Mouse (Mus musculus): ENCODE results near the gene Mgst3. TPM values are rescaled to one million over a fixed set of nuclear protein-coding genes. Genes with fewer than 3 reads are reported as not detected.

The Mgst3 gene
- polyA plus RNA-seq (2015; fragmentation: Nextera tagmentation; extraction: Ambion mirVana) = 247 and 298 TPM in 2 replicates

- WGBS = under 1% methylated on average over 45 of the region's 45 CpGs
- H3K27me3 ChIP-seq (replicated peaks) = no peaks in the 10 kb centered on the region
- H3K36me3 ChIP-seq = no peaks in the 10 kb centered on the region
- no peaks in the 10 kb centered on the region for H3K9me3 ChIP-seq
- peak within 1 kb of the TSS; percentile 85 for H3K4me2 ChIP-seq (replicated peaks)
- peaks cover 7% of the 10 kb centered on the region; the same call in 1 of the 2 replicates for H3K4me1 ChIP-seq (replicated peaks)
- ATAC-seq = peak; percentile 96
- peak within 1 kb of the TSS; percentile 68 for H3K4me3 ChIP-seq (replicated peaks)
- H3K9ac ChIP-seq = peak within 1 kb of the TSS; percentile 71
- peak within 1 kb of the TSS; percentile 86 for H3K27ac ChIP-seq
Measured at GRCm38 (mm10) chr1:167393683-167394492, at the start of gene Mgst3. Mgst3 (minus strand) TSS chr1:167393841.

- WGBS = 67% methylated on average over 9 of the region's 9 CpGs
- Histone ChIP-seq H3K4me3 (replicated peaks) (no peak overlapping the region), H3K36me3 (no peaks in the 10 kb centered on the region), H3K27ac (no peak overlapping the region), H3K4me2 (replicated peaks) (no peak overlapping the region), H3K9me3 (no peaks in the 10 kb centered on the region), H3K4me1 (replicated peaks) (no peaks in the 10 kb centered on the region), H3K9ac (no peak overlapping the region), H3K27me3 (replicated peaks) (no peaks in the 10 kb centered on the region)
- no peak for ATAC-seq
Measured at GRCm38 (mm10) chr1:167438231-167438885, 44.7 kb upstream of the Mgst3 start.

GRCm38 (mm10) chr1:167437091-167437490 is 43.5 kb upstream of the Mgst3 start:
- Histone ChIP-seq H3K4me2 (replicated peaks) (no peak overlapping the region), H3K27ac (no peak overlapping the region), H3K4me1 (replicated peaks) (no peaks in the 10 kb centered on the region), H3K9ac (no peak overlapping the region), H3K36me3 (no peaks in the 10 kb centered on the region), H3K4me3 (replicated peaks) (no peak overlapping the region), H3K9me3 (no peaks in the 10 kb centered on the region), H3K27me3 (replicated peaks) (no peaks in the 10 kb centered on the region)
- ATAC-seq = no peak
- WGBS = 75% methylated on average over 7 of the region's 7 CpGs

DNA sequence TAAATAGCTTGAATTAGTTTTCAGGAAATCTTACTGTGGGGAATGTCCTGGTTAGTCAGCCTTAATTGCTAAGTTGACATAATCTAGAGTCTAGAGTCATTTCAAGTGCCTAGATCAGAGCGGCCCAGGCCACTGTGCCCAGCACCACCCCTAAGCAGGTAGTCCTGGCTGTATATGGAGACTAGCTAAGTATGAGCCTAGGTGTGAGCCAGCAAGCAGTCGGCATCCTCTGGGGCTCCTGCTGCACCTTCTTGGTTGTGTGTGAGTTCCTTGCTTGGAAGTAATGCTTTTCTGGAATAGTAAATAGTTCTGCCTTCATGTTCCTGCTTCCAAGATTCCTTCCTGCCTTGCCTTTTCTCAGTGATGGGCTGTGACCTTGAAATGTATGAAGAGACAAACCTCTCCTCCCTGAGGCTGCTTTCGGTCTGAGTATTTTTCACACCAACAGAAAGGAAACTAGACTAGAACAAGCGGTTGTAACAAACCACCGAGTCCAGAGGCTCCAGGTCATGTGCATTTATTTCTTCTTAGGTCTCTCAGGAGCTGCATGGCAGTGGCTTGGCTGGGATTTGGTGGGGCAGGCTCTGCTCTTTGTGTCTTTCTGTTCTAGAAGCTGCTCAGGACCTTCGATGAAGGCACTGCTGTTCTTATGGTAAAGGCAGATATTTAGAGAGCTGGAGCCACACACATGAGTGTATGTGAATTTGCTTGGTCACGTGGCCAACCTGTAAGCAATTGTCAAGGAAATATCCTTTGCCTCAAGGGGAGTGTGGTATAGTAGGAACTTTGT is 42.7 kb upstream of the Mgst3 start:
- Histone ChIP-seq H3K9me3 (no peaks in the 10 kb centered on the region), H3K4me1 (replicated peaks) (no peaks in the 10 kb centered on the region), H3K4me2 (replicated peaks) (no peak overlapping the region), H3K36me3 (no peaks in the 10 kb centered on the region), H3K4me3 (replicated peaks) (no peak overlapping the region), H3K27ac (no peak overlapping the region), H3K27me3 (replicated peaks) (no peaks in the 10 kb centered on the region), H3K9ac (no peak overlapping the region)
- WGBS = 84% methylated on average over 7 of the region's 7 CpGs
- no peak for ATAC-seq

DNA sequence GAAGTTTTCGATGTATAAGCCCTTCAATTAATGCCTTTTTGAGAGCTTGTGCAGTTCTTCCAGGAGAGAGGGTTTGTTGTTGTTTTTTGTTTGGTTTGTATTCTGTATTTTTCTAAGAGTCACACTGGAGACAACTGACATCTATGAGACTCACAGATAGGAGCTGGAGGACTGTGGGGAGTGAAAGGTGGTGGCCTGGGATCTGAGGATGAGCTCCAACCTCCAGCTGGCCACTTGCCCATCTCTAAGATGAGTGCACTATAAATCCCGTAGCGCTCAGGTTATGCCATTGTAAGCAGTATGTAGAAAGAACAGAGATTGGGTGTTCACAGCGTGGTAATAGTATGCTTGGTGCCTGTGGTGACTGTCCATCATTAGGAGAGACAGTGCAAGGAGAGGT is 41.3 kb upstream of the Mgst3 start:
- H3K27ac ChIP-seq = no peak overlapping the region
- no peaks in the 10 kb centered on the region for H3K9me3 ChIP-seq
- no peak overlapping the region for H3K9ac ChIP-seq
- H3K27me3 ChIP-seq (replicated peaks) = no peaks in the 10 kb centered on the region
- no peaks in the 10 kb centered on the region for H3K4me1 ChIP-seq (replicated peaks)
- no peaks in the 10 kb centered on the region for H3K36me3 ChIP-seq
- H3K4me2 ChIP-seq (replicated peaks) = no peak overlapping the region
- 81% methylated on average over 4 of the region's 4 CpGs for WGBS
- H3K4me3 ChIP-seq (replicated peaks) = no peak overlapping the region
- ATAC-seq = no peak

DNA sequence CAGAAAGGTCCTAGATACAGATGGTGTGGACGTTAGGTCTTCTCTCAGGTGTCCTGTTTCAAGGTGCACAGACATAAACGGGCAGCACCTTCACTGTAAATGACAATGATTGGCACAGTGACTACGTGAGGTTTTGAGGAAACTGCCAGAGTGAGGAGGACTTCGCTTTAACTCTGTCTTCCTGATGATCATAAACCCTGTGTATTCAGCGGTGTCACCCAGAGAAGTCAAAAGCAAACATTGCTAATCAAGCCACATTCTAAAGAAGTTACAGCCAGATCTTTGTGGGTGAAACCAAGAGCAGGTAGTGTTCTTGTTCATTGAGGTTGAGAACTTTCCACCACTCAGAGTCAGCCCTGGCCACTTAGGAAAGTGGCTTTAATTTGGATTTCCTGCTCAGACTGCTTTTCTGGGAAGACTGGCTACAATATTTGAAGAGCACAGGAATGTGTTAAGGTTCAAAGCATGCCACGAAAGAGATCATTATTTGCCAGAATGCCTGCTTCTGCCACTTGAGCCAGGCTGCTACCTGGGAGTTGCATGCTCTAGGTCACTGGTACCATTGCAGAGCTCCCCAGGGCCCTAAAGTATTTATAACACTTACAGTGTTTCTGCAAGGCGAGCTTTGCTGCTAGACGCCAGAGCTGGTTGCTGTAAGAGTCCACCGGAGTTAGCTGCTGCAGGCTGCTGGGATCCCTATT is 37.5 kb upstream of the Mgst3 start:
- H3K4me3 ChIP-seq (replicated peaks) = no peak overlapping the region
- no peaks in the 10 kb centered on the region for H3K36me3 ChIP-seq
- H3K27ac ChIP-seq = no peak overlapping the region
- ATAC-seq = no peak
- 54% methylated on average over 9 of the region's 9 CpGs for WGBS
- H3K4me2 ChIP-seq (replicated peaks) = no peak overlapping the region
- no peaks in the 10 kb centered on the region for H3K4me1 ChIP-seq (replicated peaks)
- no peaks in the 10 kb centered on the region for H3K27me3 ChIP-seq (replicated peaks)
- H3K9me3 ChIP-seq = no peaks in the 10 kb centered on the region
- H3K9ac ChIP-seq = no peak overlapping the region

GRCm38 (mm10) chr1:167426681-167427080 is 33.0 kb upstream of the Mgst3 start:
- H3K4me3 ChIP-seq (replicated peaks) = no peak overlapping the region
- 79% methylated on average over 7 of the region's 7 CpGs for WGBS
- H3K9ac ChIP-seq = no peak overlapping the region
- H3K27me3 ChIP-seq (replicated peaks) = no peaks in the 10 kb centered on the region
- no peak for ATAC-seq
- no peaks in the 10 kb centered on the region for H3K4me1 ChIP-seq (replicated peaks)
- no peak overlapping the region for H3K4me2 ChIP-seq (replicated peaks)
- H3K27ac ChIP-seq = no peak overlapping the region
- H3K9me3 ChIP-seq = no peaks in the 10 kb centered on the region
- no peaks in the 10 kb centered on the region for H3K36me3 ChIP-seq

DNA sequence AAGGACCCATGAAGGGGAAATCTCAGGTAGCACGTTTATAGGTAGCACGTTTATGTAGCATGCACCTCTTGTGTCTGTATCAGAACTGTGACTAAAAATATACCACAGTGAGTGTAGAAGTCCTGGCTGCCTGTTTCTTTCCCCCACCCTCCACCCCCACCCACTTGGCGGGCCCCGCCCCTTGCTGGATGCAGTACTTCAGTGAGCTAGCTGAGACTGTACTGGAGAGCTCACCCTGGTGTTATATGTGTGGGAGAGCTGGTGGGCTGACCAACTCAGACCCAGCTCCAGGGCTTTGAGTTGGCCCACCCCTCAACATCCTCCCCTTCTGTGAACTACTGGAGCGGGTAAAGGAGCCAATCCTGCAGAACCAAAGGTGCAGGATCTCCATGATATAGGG is 31.9 kb upstream of the Mgst3 start:
- Histone ChIP-seq H3K4me3 (replicated peaks) (no peak overlapping the region), H3K27me3 (replicated peaks) (no peaks in the 10 kb centered on the region), H3K9me3 (no peaks in the 10 kb centered on the region), H3K27ac (no peak overlapping the region), H3K4me1 (replicated peaks) (no peaks in the 10 kb centered on the region), H3K36me3 (no peaks in the 10 kb centered on the region), H3K4me2 (replicated peaks) (no peak overlapping the region), H3K9ac (no peak overlapping the region)
- no peak for ATAC-seq
- WGBS = 77% methylated on average over 5 of the region's 5 CpGs

GRCm38 (mm10) chr1:167422501-167423240 is 29.0 kb upstream of the Mgst3 start:
- WGBS = 73% methylated on average over 11 of the region's 11 CpGs
- no peak overlapping the region for H3K4me3 ChIP-seq (replicated peaks)
- H3K27ac ChIP-seq = no peak overlapping the region
- no peaks in the 10 kb centered on the region for H3K4me1 ChIP-seq (replicated peaks)
- H3K9ac ChIP-seq = no peak overlapping the region
- no peaks in the 10 kb centered on the region for H3K36me3 ChIP-seq
- no peak for ATAC-seq
- no peaks in the 10 kb centered on the region for H3K9me3 ChIP-seq
- H3K4me2 ChIP-seq (replicated peaks) = no peak overlapping the region
- H3K27me3 ChIP-seq (replicated peaks) = no peaks in the 10 kb centered on the region

- WGBS = 3% methylated on average over 7 of the region's 7 CpGs
- no peak overlapping the region for H3K27ac ChIP-seq
- no peaks in the 10 kb centered on the region for H3K36me3 ChIP-seq
- no peak for ATAC-seq
- no peak overlapping the region for H3K4me3 ChIP-seq (replicated peaks)
- H3K4me2 ChIP-seq (replicated peaks) = no peak overlapping the region
- H3K4me1 ChIP-seq (replicated peaks) = no peaks in the 10 kb centered on the region
- 0 out of 2 replicates have a peak, but pooled peaks cover 6% of the 10 kb centered on the region for H3K27me3 ChIP-seq (replicated peaks)
- no peaks in the 10 kb centered on the region for H3K9me3 ChIP-seq
- H3K9ac ChIP-seq = no peak overlapping the region
Measured at GRCm38 (mm10) chr1:167414846-167415245, 21.2 kb upstream of the Mgst3 start.

DNA sequence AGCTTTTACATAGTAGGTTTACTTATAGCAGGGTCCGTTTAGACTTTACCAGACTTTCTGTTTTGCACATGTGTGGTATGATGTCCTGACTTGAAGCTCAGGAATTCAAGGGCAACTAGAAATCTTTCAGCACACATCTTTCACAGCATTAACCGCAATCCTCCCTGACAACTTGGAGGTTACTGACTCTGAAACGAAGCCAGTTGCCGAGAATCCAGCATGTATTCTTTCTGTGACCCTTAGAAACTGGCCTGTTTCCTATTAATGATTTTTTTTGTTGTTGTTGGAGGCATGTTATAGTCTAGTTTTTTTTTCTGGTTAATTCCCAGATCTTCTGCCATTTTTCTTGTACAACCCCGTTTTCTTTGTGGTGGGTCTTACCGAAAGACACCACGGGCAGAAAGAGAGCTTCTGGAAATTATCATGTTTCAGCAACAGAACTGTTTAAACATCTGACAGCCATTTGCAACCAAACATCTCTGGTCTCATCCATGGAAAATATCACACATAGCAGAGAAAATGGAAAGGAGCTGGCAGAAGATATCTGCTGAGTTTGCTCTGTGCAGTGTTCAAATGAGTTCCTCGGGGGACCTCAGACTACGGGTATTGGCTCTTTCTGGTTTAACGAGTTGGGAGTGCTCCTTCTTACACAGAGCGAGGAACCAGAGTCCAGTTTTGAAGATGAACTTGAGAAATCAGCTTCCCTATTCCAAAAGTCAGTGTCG is 18.5 kb upstream of the Mgst3 start:
- ATAC-seq = 0 out of 2 replicates have a peak, but pooled peaks have one; percentile 25
- H3K9ac ChIP-seq = no peak overlapping the region
- H3K4me1 ChIP-seq (replicated peaks) = no peaks in the 10 kb centered on the region
- H3K4me3 ChIP-seq (replicated peaks) = no peak overlapping the region
- WGBS = 46% methylated on average over 12 of the region's 12 CpGs
- H3K4me2 ChIP-seq (replicated peaks) = no peak overlapping the region
- H3K36me3 ChIP-seq = no peaks in the 10 kb centered on the region
- 0 out of 2 replicates have a peak, but pooled peaks cover 9% of the 10 kb centered on the region for H3K27me3 ChIP-seq (replicated peaks)
- H3K9me3 ChIP-seq = no peaks in the 10 kb centered on the region
- H3K27ac ChIP-seq = no peak overlapping the region

All from intestine, embryonic 15.5 days (tissue).